Mouse (Mus musculus) heart, embryonic 13.5 days (tissue): ENCODE results near the gene Trappc3. TPM values are rescaled to one million over a fixed set of nuclear protein-coding genes. Genes with fewer than 3 reads are reported as not detected.

Experiments
- ATAC-seq: fragments of 200-750 bp; cut with Nextera tagmentation; 2 replicates; pipeline ENCODE4 v1.8.0; 2017; ENCODE audit warnings: moderate TSS enrichment; ENCODE audit not compliant: insufficient number of reproducible peaks, low FRiP score, low TSS enrichment; ENCODE audit errors: extremely low read depth
- H3K27ac ChIP-seq: fragments of 300-500 bp; sonication (generic); replicated peaks from 2 replicates; pipeline ENCODE4 v1.5.1; 2015; ENCODE audit warnings: moderate library complexity, mild to moderate bottlenecking, inconsistent platforms
- H3K27me3 ChIP-seq: fragments of 300-500 bp; sonication (generic); replicated peaks from 2 replicates; pipeline ENCODE4 v1.6.1; 2015; ENCODE audit warnings: mild to moderate bottlenecking, inconsistent platforms
- H3K36me3 ChIP-seq: fragments of 300-500 bp; sonication (generic); 2 replicates; pipeline ENCODE4 v1.6.1; 2015; ENCODE audit warnings: mild to moderate bottlenecking, inconsistent platforms
- H3K4me1 ChIP-seq: fragments of 300-500 bp; sonication (generic); 2 replicates; pipeline ENCODE4 v1.6.1; 2015; ENCODE audit warnings: inconsistent platforms
- H3K4me2 ChIP-seq: fragments of 300-500 bp; sonication (generic); 2 replicates; pipeline ENCODE4 v1.6.1; 2015; ENCODE audit warnings: inconsistent platforms, mild to moderate bottlenecking, moderate library complexity
- H3K4me3 ChIP-seq: fragments of 300-500 bp; sonication (generic); 2 replicates; pipeline ENCODE4 v1.5.1; 2015; ENCODE audit warnings: moderate library complexity, mild to moderate bottlenecking, inconsistent platforms
- H3K9ac ChIP-seq: fragments of 300-500 bp; sonication (generic); 2 replicates; pipeline ENCODE4 v1.6.1; 2015; ENCODE audit warnings: inconsistent platforms, mild to moderate bottlenecking, moderate library complexity
- H3K9me3 ChIP-seq: fragments of 300-500 bp; sonication (generic); 2 replicates; pipeline ENCODE4 v1.6.1; 2016; ENCODE audit warnings: inconsistent platforms
- WGBS: fragments of 180-500 bp; shearing (Covaris S2); methylation state at CpG from one replicate; pipeline ENCODE4 v1.1.7; 2015; ENCODE audit warnings: mixed read lengths; 5-methylcytosine and 5-hydroxymethylcytosine counted together
- polyA plus RNA-seq: library from polyadenylated mRNA; unstranded; fragments of >200 nt; fragmentation: Nextera tagmentation; extraction: Ambion mirVana; gene quantifications from 2 replicates; pipeline ENCODE4 v1.2.1, GENCODE M21; 2015

Gene Trappc3
- polyA plus RNA-seq, 1 experiment from 2014 or later, result 68.5 TPM

DNA sequence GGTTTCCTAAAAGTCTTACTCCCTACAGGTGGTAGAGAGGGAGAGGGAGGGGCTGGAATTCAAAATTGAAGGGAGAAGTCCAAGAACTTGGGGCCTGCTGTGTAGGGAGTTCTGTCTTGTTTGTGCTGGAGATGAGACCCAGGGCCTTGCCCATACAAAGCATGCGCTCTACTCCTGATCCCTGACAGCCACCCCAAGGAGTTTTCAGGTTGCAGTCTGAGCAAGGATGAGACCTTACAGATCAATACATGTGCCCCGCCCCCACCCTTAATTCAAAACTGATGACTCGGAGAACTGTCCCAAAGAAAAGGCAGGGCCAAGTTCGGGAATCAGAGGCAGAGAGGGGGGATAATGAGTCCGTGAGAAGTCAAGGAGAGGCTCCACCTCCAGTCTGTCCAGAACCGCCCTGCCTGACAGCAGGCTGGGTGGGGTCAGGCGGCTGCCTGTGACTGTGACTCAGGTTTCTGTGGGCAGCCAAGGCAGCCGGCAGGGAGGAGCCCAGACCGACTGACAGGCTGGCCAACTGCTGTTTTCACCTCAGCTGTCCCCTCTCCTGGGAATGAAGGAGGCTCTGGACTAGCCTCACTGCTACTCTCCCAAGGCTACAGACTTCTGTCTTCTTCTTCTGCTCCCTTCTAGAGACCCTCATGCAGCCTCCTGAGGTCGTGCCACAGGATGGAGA is 1.5 kb upstream of the Trappc3 start:
- H3K4me2 ChIP-seq, result peak overlapping the region; percentile 93
- peak; percentile 22; the same call in 1 of the 2 replicates for ATAC-seq
- peak overlapping the region; percentile 28 for H3K4me3 ChIP-seq
- 5% methylated on average over 10 of the region's 10 CpGs for WGBS
- no peaks in the 10 kb centered on the region for H3K27me3 ChIP-seq
- peak overlapping the region; percentile 95 for H3K27ac ChIP-seq
- H3K9me3 ChIP-seq, result no peaks in the 10 kb centered on the region
- H3K9ac ChIP-seq, result peak overlapping the region; percentile 69
- H3K4me1 ChIP-seq, result peaks cover 61% of the 10 kb centered on the region
- H3K36me3 ChIP-seq, result 0 out of 2 replicates have a peak, but pooled peaks cover 8% of the 10 kb centered on the region

DNA sequence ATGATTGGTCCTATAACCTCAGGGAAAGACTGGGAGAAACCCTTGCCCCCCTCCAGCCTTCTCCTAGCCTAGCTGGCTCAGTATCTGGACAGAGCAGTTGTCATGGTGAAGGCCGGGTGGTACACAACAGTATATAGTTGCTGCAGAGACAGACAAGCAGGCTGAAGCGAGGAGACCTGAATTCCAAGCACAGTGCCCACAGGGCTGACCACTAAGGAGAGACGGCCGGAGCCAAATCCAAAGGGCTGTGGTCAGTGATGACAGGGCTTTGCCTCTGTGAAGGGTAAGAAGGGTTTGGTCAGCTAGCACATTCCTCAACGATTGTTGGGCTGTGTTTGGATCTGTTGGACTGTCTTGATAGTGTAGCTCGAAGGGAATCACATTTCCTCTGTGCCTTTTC is 859 bp upstream of the Trappc3 start:
- Histone ChIP-seq H3K9ac (peak overlapping the region; percentile 69), H3K27me3 (no peaks in the 10 kb centered on the region), H3K36me3 (0 out of 2 replicates have a peak, but pooled peaks cover 8% of the 10 kb centered on the region), H3K9me3 (no peaks in the 10 kb centered on the region), H3K4me2 (peak overlapping the region; percentile 93), H3K4me3 (0 out of 2 replicates have a peak overlapping the region, but pooled peaks have one; percentile 8), H3K27ac (peak overlapping the region; percentile 95), H3K4me1 (peaks cover 61% of the 10 kb centered on the region)
- ATAC-seq, result no peak
- 49% methylated on average over 6 of the region's 6 CpGs for WGBS

DNA sequence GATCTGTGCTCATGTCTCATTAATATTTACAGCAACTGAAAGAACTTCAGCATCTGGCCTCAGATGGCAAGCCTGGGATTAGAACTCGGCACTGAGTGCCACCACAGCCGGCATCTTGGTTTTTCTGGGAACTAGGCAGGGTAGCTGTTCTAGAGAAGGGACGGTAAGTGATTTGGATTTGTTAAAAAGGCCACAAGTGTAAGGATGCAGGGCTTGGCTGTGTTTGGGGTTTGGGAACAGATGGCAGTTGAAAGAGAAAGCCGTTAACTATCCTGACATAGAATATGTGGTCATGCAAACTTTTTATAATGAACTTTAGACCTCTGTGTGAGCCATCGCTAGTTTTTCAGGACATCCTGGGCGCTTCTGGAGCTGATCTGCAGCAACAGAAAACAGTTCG is 450 bp upstream of the Trappc3 start:
- H3K36me3 ChIP-seq, result 0 out of 2 replicates have a peak, but pooled peaks cover 8% of the 10 kb centered on the region
- peak overlapping the region; percentile 95 for H3K27ac ChIP-seq
- 48% methylated on average over 7 of the region's 7 CpGs for WGBS

DNA sequence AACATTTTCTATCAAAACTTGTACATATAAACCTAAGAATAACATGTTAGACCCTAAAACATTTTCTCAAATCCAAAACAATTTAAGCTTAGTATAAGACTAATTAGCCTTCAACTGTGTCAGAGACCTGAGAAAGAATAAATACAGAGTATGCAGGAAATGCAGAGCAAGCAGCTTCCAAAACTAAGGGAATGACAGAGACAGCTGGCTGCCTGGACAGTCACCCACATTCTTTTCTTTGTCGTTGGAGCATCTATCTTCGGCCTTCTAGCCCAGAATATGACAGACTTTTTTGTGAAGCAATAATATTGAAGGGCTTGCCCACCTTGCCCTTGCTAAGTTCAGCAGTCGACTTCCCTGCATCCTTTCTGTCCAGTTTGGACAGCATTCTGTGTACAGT is 7.2 kb downstream of the Trappc3 start:
- H3K4me1 ChIP-seq, result no peaks in the 10 kb centered on the region
- no peak overlapping the region for H3K4me2 ChIP-seq
- H3K9ac ChIP-seq, result no peak overlapping the region
- ATAC-seq, result no peak
- WGBS, result 68% methylated on average over 3 of the region's 3 CpGs
- no peaks in the 10 kb centered on the region for H3K27me3 ChIP-seq
- no peaks in the 10 kb centered on the region for H3K9me3 ChIP-seq
- peaks cover 29% of the 10 kb centered on the region for H3K36me3 ChIP-seq
- H3K27ac ChIP-seq, result no peak overlapping the region
- no peak overlapping the region for H3K4me3 ChIP-seq

More for the DNA sequence above, 450 bp upstream of the Trappc3 start:
- Histone ChIP-seq H3K27me3 (no peaks in the 10 kb centered on the region), H3K9me3 (no peaks in the 10 kb centered on the region), H3K4me3 (peak overlapping the region; percentile 89; the same call in 1 of the 2 replicates), H3K4me1 (peaks cover 61% of the 10 kb centered on the region), H3K9ac (peak overlapping the region; percentile 69), H3K4me2 (peak overlapping the region; percentile 93)
- ATAC-seq, result no peak

DNA sequence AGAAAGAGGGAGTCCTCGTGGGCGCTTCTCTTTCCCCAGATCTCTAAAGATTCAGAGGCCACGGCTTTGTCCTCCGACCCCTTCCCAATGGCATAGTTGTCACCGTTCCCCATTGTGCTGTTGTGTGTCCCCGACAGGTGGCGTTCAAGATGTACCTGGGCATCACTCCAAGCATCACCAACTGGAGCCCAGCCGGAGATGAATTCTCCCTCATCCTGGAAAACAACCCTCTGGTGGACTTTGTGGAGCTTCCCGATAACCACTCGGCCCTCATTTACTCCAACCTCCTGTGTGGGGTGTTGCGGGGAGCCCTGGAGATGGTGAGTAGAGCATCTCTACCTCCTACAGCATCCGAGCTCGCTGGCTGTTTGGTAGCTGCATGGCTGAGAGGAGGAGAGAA is 11.6 kb downstream of the Trappc3 start:
- Histone ChIP-seq H3K27ac (no peak overlapping the region), H3K9ac (no peak overlapping the region), H3K4me3 (no peak overlapping the region), H3K36me3 (peaks cover 40% of the 10 kb centered on the region), H3K9me3 (no peaks in the 10 kb centered on the region), H3K27me3 (no peaks in the 10 kb centered on the region), H3K4me2 (no peak overlapping the region), H3K4me1 (peaks cover 12% of the 10 kb centered on the region)
- WGBS, result 75% methylated on average over 13 of the region's 13 CpGs
- ATAC-seq, result no peak

DNA sequence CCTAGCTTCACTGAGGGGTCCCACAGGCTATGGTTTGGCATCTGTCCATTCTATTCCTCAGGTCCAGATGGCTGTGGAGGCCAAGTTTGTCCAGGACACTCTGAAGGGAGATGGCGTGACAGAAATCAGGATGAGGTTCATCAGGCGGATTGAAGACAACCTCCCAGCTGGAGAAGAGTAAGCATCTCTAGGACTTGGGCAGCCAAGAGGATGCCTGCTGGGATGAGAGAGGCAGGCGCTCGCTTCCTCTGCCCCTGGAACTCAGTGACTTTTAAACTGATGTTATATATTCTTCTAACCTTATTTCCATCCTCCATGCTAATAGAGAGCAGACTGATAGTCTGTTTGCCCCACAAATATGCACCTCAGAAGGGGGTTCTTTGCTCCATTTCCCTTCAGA is 13.0 kb downstream of the Trappc3 start:
- H3K27me3 ChIP-seq, result no peaks in the 10 kb centered on the region; the same call in 1 of the 2 replicates
- H3K27ac ChIP-seq, result no peak overlapping the region
- peaks cover 13% of the 10 kb centered on the region for H3K4me1 ChIP-seq
- no peak overlapping the region for H3K9ac ChIP-seq
- H3K9me3 ChIP-seq, result no peaks in the 10 kb centered on the region
- H3K4me2 ChIP-seq, result no peak overlapping the region
- 87% methylated on average over 4 of the region's 4 CpGs for WGBS
- peaks cover 40% of the 10 kb centered on the region for H3K36me3 ChIP-seq
- no peak for ATAC-seq
- no peak overlapping the region for H3K4me3 ChIP-seq

DNA sequence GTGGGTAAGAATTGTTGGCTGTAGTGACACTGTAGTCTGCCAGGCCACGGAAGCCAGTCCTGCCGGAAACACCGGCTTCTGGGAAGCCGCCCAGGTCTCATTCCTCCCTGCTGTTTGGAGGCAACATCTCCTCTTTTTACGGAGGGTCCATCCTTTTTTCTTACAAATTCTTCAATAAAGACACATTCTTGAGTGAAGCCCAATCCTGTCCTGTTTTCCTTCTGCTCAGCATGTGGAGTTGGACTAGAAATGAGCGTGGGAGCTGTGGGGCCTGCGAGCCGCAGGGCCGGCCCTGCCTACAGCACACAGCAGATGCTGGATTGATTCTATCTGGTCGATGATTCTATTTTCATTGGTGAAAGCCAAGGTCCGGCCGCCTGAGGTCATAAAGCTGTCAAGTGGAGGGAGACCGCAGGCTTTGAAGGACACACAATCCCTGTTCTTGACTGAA is 13.6 kb downstream of the Trappc3 start:
- H3K9ac ChIP-seq, result no peak overlapping the region

DNA sequence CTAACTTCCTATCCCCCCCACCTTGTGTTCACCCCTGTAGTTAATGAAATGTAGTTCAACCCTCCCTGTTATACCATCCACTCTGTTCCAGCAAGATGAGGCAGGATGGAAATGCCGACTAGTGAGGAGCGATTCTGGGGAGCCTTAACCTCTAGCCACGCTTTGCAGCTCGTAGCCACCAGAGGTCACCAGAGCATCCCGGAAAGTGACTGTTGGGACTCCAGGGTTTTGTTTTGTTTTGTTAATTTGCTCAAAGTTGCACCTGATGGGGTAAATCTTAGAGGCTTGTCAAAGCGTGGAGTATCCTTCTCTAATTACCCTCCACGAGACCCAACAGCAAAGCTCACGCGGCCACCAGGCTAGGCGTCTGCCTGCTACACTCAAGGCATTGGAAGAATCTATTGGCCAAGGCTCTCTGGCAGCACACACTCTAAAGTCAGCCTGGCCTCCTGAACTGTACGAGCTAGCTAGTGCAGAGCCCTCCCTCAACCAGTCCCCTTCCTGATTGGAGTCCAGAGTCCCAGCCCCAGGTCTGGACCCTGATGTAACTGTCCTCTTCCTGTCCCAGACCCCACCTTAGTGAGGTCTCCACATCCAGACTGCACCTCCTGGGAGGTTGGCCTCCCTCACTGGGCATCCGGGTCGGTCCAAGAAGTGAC is 15.9 kb downstream of the Trappc3 start:
- Histone ChIP-seq H3K9me3 (no peaks in the 10 kb centered on the region), H3K27ac (no peak overlapping the region), H3K36me3 (peaks cover 29% of the 10 kb centered on the region), H3K4me3 (peak overlapping the region; percentile 33), H3K9ac (peak overlapping the region; percentile 59), H3K4me1 (peaks cover 13% of the 10 kb centered on the region), H3K4me2 (peak overlapping the region; percentile 63), H3K27me3 (peaks cover 20% of the 10 kb centered on the region)
- 6% methylated on average over 13 of the region's 13 CpGs for WGBS
- no peak for ATAC-seq

More for the DNA sequence above, 13.6 kb downstream of the Trappc3 start:
- Histone ChIP-seq H3K4me2 (no peak overlapping the region), H3K4me3 (no peak overlapping the region), H3K9me3 (no peaks in the 10 kb centered on the region), H3K27ac (no peak overlapping the region), H3K27me3 (peaks cover 6% of the 10 kb centered on the region; the same call in 1 of the 2 replicates), H3K4me1 (peaks cover 13% of the 10 kb centered on the region), H3K36me3 (peaks cover 40% of the 10 kb centered on the region)
- 83% methylated on average over 13 of the region's 13 CpGs for WGBS
- no peak for ATAC-seq

DNA sequence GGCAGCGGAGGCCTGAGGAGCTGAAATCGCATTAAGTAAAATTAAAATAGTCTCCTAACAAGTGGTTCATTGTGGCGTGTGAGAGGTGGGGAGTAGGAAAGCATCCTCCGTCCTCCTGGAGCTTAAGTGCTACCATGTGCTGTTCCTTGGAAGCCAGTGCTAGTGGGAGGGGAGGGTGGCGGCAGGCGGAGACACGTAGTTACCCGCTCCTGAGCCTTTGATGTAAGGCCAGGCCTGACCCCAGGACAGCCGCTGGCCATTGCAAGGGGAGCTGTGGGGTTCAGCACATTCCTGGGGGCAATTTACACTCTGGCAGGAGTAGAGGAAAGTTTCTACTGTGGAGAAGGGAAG is 16.4 kb downstream of the Trappc3 start:
- Histone ChIP-seq H3K4me3 (no peak overlapping the region), H3K27me3 (peaks cover 25% of the 10 kb centered on the region), H3K36me3 (peaks cover 24% of the 10 kb centered on the region), H3K9ac (peak overlapping the region; percentile 59), H3K4me2 (peak overlapping the region; percentile 63), H3K9me3 (no peaks in the 10 kb centered on the region), H3K4me1 (peaks cover 13% of the 10 kb centered on the region), H3K27ac (no peak overlapping the region)
- WGBS, result 35% methylated on average over 9 of the region's 9 CpGs
- ATAC-seq, result no peak

DNA sequence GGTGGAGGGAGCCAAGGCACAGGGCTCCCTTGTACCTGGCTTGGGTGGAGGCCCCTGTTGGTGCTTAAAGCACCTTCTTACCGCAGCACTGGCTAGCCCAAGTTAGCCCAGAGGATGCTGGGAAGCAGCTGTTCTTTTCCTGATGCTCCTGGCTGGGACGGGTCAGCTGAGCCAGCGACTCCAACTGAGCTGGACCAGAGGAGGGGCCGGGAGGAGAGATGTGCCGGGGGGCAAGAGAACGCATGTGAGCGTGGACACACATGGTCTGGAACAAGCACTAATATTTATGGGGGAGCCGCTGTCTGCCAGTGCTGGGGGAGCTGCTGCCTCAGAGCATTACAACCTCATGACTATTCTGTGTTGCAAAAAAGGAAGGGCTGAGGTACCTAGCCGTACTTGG is 16.8 kb downstream of the Trappc3 start:
- 61% methylated on average over 9 of the region's 9 CpGs for WGBS
- no peaks in the 10 kb centered on the region for H3K9me3 ChIP-seq
- no peak overlapping the region for H3K4me2 ChIP-seq
- H3K27me3 ChIP-seq, result peaks cover 29% of the 10 kb centered on the region
- no peak overlapping the region for H3K9ac ChIP-seq
- no peak for ATAC-seq
- H3K36me3 ChIP-seq, result peaks cover 20% of the 10 kb centered on the region
- no peak overlapping the region for H3K4me3 ChIP-seq
- peaks cover 13% of the 10 kb centered on the region for H3K4me1 ChIP-seq
- H3K27ac ChIP-seq, result no peak overlapping the region

DNA sequence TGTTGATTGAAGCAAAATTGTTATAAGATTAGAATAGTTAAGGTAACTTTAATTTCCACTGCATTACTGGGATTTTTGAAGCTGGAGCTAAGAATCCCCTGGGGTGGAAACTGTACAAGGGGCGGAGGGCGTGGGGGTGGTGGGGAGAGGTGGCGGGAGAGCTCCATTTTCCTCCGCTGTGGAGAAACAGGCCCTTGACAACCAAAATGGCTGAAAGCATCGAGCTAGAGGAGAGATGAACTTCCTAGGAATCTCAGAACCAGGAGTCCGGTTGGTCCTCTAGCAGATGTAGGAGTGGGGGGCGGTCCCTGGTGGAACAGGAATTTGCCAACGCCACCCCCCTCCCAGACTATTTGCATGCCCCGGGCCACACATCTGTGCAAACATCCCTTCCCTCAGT is 19.6 kb downstream of the Trappc3 start:
- no peak overlapping the region for H3K4me3 ChIP-seq
- H3K9ac ChIP-seq, result no peak overlapping the region
- H3K4me1 ChIP-seq, result peaks cover 20% of the 10 kb centered on the region
- H3K27me3 ChIP-seq, result peaks cover 54% of the 10 kb centered on the region
- ATAC-seq, result no peak
- 0 out of 2 replicates have a peak, but pooled peaks cover 3% of the 10 kb centered on the region for H3K9me3 ChIP-seq
- H3K27ac ChIP-seq, result no peak overlapping the region
- H3K36me3 ChIP-seq, result no peaks in the 10 kb centered on the region
- WGBS, result 51% methylated on average over 9 of the region's 9 CpGs
- no peak overlapping the region for H3K4me2 ChIP-seq
